Mouse (Mus musculus) ES-E14 (cell line): Measurements from ENCODE around the gene Dis3l.

ENCODE experiments used
- CHD2 ChIP-seq: IDR thresholded peaks from 2 replicates; pipeline ENCODE4 v1.6.1; 2014; ENCODE audit warnings: mild to moderate bottlenecking, low read depth, low read length, inconsistent platforms
- HCFC1 ChIP-seq: IDR thresholded peaks from 2 replicates; pipeline ENCODE4 v1.6.1; 2012; ENCODE audit warnings: low read length, inconsistent platforms, borderline replicate concordance; ENCODE audit not compliant: insufficient read depth
- MAFK ChIP-seq: IDR thresholded peaks from 2 replicates; pipeline ENCODE4 v1.6.1; 2014; ENCODE audit warnings: mild to moderate bottlenecking, low read depth, low read length, inconsistent platforms; ENCODE audit not compliant: insufficient read depth
- ZC3H11A ChIP-seq: IDR thresholded peaks from 2 replicates; pipeline ENCODE4 v1.6.1; 2012; ENCODE audit warnings: low read depth, mild to moderate bottlenecking, inconsistent platforms, low read length, borderline replicate concordance

GRCm38 (mm10) chr9:64274291-64274690, 66.8 kb downstream of the Dis3l start:
- TF ChIP-seq MAFK (no peak), CHD2 (no peak), HCFC1 (no peak), ZC3H11A (no peak)
